Mouse (Mus musculus): Measurements from ENCODE around the gene Smoc2. TPM values are rescaled to one million over a fixed set of nuclear protein-coding genes. Genes with fewer than 3 reads are reported as not detected.

Smoc2 gene
- total and polyA plus RNA-seq, 3 experiments = not detected

- Histone ChIP-seq H3K9ac (ENCODE audit: control insufficient read depth, low read depth, low read length, poor library complexity, severe bottlenecking) (no peak overlapping the region), H3K27me3 (ENCODE audit: control insufficient read depth in 1 of 2, insufficient read depth in 2 of 2, low read length in 2 of 2) (no peaks in the 10 kb centered on the region), H3K4me1 (ENCODE audit: control insufficient read depth in 1 of 2, insufficient read depth in 2 of 2, low read length in 2 of 2) (no peaks in the 10 kb centered on the region), H3K9me3 (replicated peaks; ENCODE audit: insufficient read depth, low read length) (no peaks in the 10 kb centered on the region), H3K36me3 (ENCODE audit: control insufficient read depth in 1 of 2, insufficient read depth in 2 of 2, low read length in 2 of 2) (no peaks in the 10 kb centered on the region), H3K27ac (ENCODE audit: control insufficient read depth, low read depth, low read length) (no peak overlapping the region), H3K4me3 (ENCODE audit: control insufficient read depth in 1 of 2, insufficient read depth in 1 of 2, low read depth in 2 of 2, low read length in 2 of 2) (no peak overlapping the region), H3K79me2 (ENCODE audit: control insufficient read depth, insufficient read depth, low read length, poor library complexity) (no peaks in the 10 kb centered on the region)
- TF ChIP-seq TCF12 (IDR thresholded peaks at IDR 0.05; ENCODE audit: low read depth, low read length) (no peak), BHLHE40 (IDR thresholded peaks at IDR 0.05; ENCODE audit: borderline replicate concordance, low read depth, low read length) (no peak), NRF1 (IDR thresholded peaks at IDR 0.05; ENCODE audit: insufficient read depth, low read depth, low read length, poor library complexity, severe bottlenecking) (no peak), SMC3 (IDR thresholded peaks at IDR 0.05; ENCODE audit: low read depth, low read length) (no peak), MAZ (IDR thresholded peaks at IDR 0.05; ENCODE audit: low read depth, low read length) (no peak), USF2 (IDR thresholded peaks at IDR 0.05; ENCODE audit: borderline replicate concordance in 1 of 2, insufficient read depth in 1 of 2, low read depth in 1 of 2, low read length in 2 of 2) (no peak), RCOR1 (IDR thresholded peaks at IDR 0.05; ENCODE audit: low read depth, low read length) (no peak), SIN3A (IDR thresholded peaks at IDR 0.05; ENCODE audit: low read length) (no peak), POLR2AphosphoS5 (IDR thresholded peaks at IDR 0.05; ENCODE audit: borderline replicate concordance, low read depth, low read length) (no peak), HCFC1 (IDR thresholded peaks at IDR 0.05; ENCODE audit: low read depth, low read length) (no peak), USF1 (IDR thresholded peaks at IDR 0.05; ENCODE audit: low read depth, low read length) (no peak), ZC3H11A (IDR thresholded peaks at IDR 0.05; ENCODE audit: low read depth, low read length) (no peak), RAD21 (IDR thresholded peaks at IDR 0.05; ENCODE audit: low read depth, low read length) (no peak)
- no peak for DNase-seq (ENCODE audit: low read depth, low spot score)
Observed at GRCm38 (mm10) chr17:14242634-14243033, 36.7 kb upstream of the Smoc2 start.

- no peaks in the 10 kb centered on the region for H3K27me3 ChIP-seq (ENCODE audit: control insufficient read depth in 1 of 2, insufficient read depth in 2 of 2, low read length in 2 of 2)
- no peak overlapping the region for H3K9ac ChIP-seq (ENCODE audit: control insufficient read depth, low read depth, low read length, poor library complexity, severe bottlenecking)
- H3K27ac ChIP-seq (ENCODE audit: control insufficient read depth, low read depth, low read length) = no peak overlapping the region
- no peak overlapping the region for H3K4me3 ChIP-seq (ENCODE audit: control insufficient read depth in 1 of 2, insufficient read depth in 1 of 2, low read depth in 2 of 2, low read length in 2 of 2)
- H3K79me2 ChIP-seq (ENCODE audit: control insufficient read depth, insufficient read depth, low read length, poor library complexity) = no peaks in the 10 kb centered on the region
- H3K4me1 ChIP-seq (ENCODE audit: control insufficient read depth in 1 of 2, insufficient read depth in 2 of 2, low read length in 2 of 2) = no peaks in the 10 kb centered on the region
- H3K9me3 ChIP-seq (replicated peaks; ENCODE audit: insufficient read depth, low read length) = no peaks in the 10 kb centered on the region
- TF ChIP-seq CHD2 (IDR thresholded peaks at IDR 0.05; ENCODE audit: low read length) = no peak
- no peak for TF ChIP-seq ETS1 (IDR thresholded peaks at IDR 0.05; ENCODE audit: low read depth, low read length)
- no peak for TF ChIP-seq ZMIZ1 (IDR thresholded peaks at IDR 0.05; ENCODE audit: low read depth, low read length)
- TF ChIP-seq KAT2A (conservative IDR thresholded peaks at IDR 0.05; ENCODE audit: low read depth, low read length) = no peak
- TF ChIP-seq MAZ (IDR thresholded peaks at IDR 0.05; ENCODE audit: low read depth, low read length) = no peak
- no peak for TF ChIP-seq GATA1 (IDR thresholded peaks at IDR 0.05; ENCODE audit: low read depth, low read length)
- TF ChIP-seq NELFE (IDR thresholded peaks at IDR 0.05; ENCODE audit: low read depth, low read length) = no peak
- no peak for TF ChIP-seq MAFK (IDR thresholded peaks at IDR 0.05; ENCODE audit: borderline replicate concordance, low read depth, low read length)
- TF ChIP-seq POLR2AphosphoS5 (IDR thresholded peaks at IDR 0.05; ENCODE audit: borderline replicate concordance, low read depth, low read length) = no peak
- TF ChIP-seq ZNF384 (IDR thresholded peaks at IDR 0.05; ENCODE audit: low read depth, low read length) = no peak
- no peak for TF ChIP-seq TBP (IDR thresholded peaks at IDR 0.05; ENCODE audit: low read depth, low read length)
- TF ChIP-seq SMC3 (IDR thresholded peaks at IDR 0.05; ENCODE audit: low read depth, low read length) = no peak
- TF ChIP-seq E2F4 (IDR thresholded peaks at IDR 0.05; ENCODE audit: borderline replicate concordance, low read depth, low read length) = no peak
- TF ChIP-seq POLR2A (IDR thresholded peaks at IDR 0.05; ENCODE audit: control insufficient read depth in 1 of 2, insufficient read depth in 1 of 2, low read depth in 1 of 2, low read length in 2 of 2, poor library complexity in 1 of 2) = no peak
- no peak for TF ChIP-seq CHD1 (IDR thresholded peaks at IDR 0.05; ENCODE audit: low read depth, low read length)
- no peak for TF ChIP-seq MEF2A (IDR thresholded peaks at IDR 0.05; ENCODE audit: extremely low read depth, insufficient replicate concordance, low read depth, low read length, poor library complexity, severe bottlenecking)
- TF ChIP-seq MYB (IDR thresholded peaks at IDR 0.05; ENCODE audit: low read depth, low read length) = no peak
- no peak for TF ChIP-seq RCOR1 (IDR thresholded peaks at IDR 0.05; ENCODE audit: low read depth, low read length)
- H3K36me3 ChIP-seq (ENCODE audit: control insufficient read depth in 1 of 2, insufficient read depth in 2 of 2, low read length in 2 of 2) = no peaks in the 10 kb centered on the region
- no peak for DNase-seq (ENCODE audit: low read depth, low spot score)
Observed at GRCm38 (mm10) chr17:14244195-14244965, 34.9 kb upstream of the Smoc2 start.

Measured in MEL (cell line).